In genomic region chr2:35581501-35582340, GRCm38 (mm10) we compare ENCODE assay signal across 8 mouse cellular contexts. TPM values are rescaled to one million over a fixed set of nuclear protein-coding genes. Genes with fewer than 3 reads are reported as not detected.
DNase-seq lines count a peak whose midpoint lies in the region; ATAC-seq and TF ChIP-seq lines count a peak whose summit lies in the region.

No protein-coding gene starts in this region.

- H3K9ac ChIP-seq in heart, embryonic 12.5 days, result peak overlapping the region; percentile 88
- peak overlapping the region; percentile 86 for H3K9ac ChIP-seq in kidney, embryonic 16.5 days (replicated peaks; ENCODE audit: low read length)
- H3K9ac ChIP-seq in stomach, embryonic 14.5 days (replicated peaks; ENCODE audit: low read depth, low read length), result peak overlapping the region; percentile 67

- no peaks in the 10 kb centered on the region for H3K36me3 ChIP-seq in thymus, adult 2 months (ENCODE audit: control insufficient read depth, insufficient read depth, low read length)
- no peaks in the 10 kb centered on the region for H3K36me3 ChIP-seq in heart, embryonic 12.5 days
- no peaks in the 10 kb centered on the region for H3K36me3 ChIP-seq in kidney, embryonic 16.5 days (ENCODE audit: insufficient read depth, low read length)
- H3K36me3 ChIP-seq in stomach, embryonic 14.5 days (ENCODE audit: control insufficient read depth, insufficient read depth, low read length), result no peaks in the 10 kb centered on the region

- H3K4me1 ChIP-seq in thymus, adult 2 months (replicated peaks; ENCODE audit: control insufficient read depth, insufficient read depth, low read length), result 0 out of 2 replicates have a peak, but pooled peaks cover 3% of the 10 kb centered on the region
- H3K4me1 ChIP-seq in heart, embryonic 12.5 days (replicated peaks), result peaks cover 70% of the 10 kb centered on the region
- H3K4me1 ChIP-seq in kidney, embryonic 16.5 days (ENCODE audit: insufficient read depth, low read length), result peaks cover 19% of the 10 kb centered on the region
- H3K4me1 ChIP-seq in stomach, embryonic 14.5 days (ENCODE audit: control insufficient read depth, insufficient read depth, low read length), result peaks cover 12% of the 10 kb centered on the region; the same call in 1 of the 2 replicates

- no peaks in the 10 kb centered on the region for H3K9me3 ChIP-seq in heart, embryonic 12.5 days (replicated peaks)
- H3K9me3 ChIP-seq in kidney, embryonic 16.5 days (ENCODE audit: low read length), result no peaks in the 10 kb centered on the region
- H3K9me3 ChIP-seq in stomach, embryonic 14.5 days (ENCODE audit: control insufficient read depth, low read depth, low read length), result no peaks in the 10 kb centered on the region

- peaks cover 21% of the 10 kb centered on the region for H3K27me3 ChIP-seq in thymus, adult 2 months (ENCODE audit: control insufficient read depth, insufficient read depth, low read length)
- H3K27me3 ChIP-seq in heart, embryonic 12.5 days (replicated peaks), result peaks cover 22% of the 10 kb centered on the region
- peaks cover 8% of the 10 kb centered on the region for H3K27me3 ChIP-seq in kidney, embryonic 16.5 days (ENCODE audit: insufficient read depth, low read length)
- H3K27me3 ChIP-seq in stomach, embryonic 14.5 days (ENCODE audit: control insufficient read depth, insufficient read depth, low read length), result no peaks in the 10 kb centered on the region

- DNase-seq in thymus, adult 2 months, result peak; percentile 3
- no peak for DNase-seq in thymus, adult 18-20 months
- peak; percentile 76 for DNase-seq in embryo, embryonic 11 days
- DNase-seq in lung, postnatal 25 days (ENCODE audit: low spot score), result peak; percentile 78
- DNase-seq in spleen, postnatal 36 days (ENCODE audit: low spot score in 2 of 2), result no peak

- peak overlapping the region; percentile 7; the same call in 1 of the 2 replicates for H3K4me3 ChIP-seq in thymus, adult 2 months (ENCODE audit: control insufficient read depth, insufficient read depth, low read length)
- peak overlapping the region; percentile 57 for H3K4me3 ChIP-seq in heart, embryonic 12.5 days
- H3K4me3 ChIP-seq in kidney, embryonic 16.5 days (ENCODE audit: low read length), result peak overlapping the region; percentile 59
- peak overlapping the region; percentile 39 for H3K4me3 ChIP-seq in stomach, embryonic 14.5 days (ENCODE audit: low read depth, low read length)

- H3K4me2 ChIP-seq in heart, embryonic 12.5 days, result peak overlapping the region; percentile 92
- peak overlapping the region; percentile 97 for H3K4me2 ChIP-seq in kidney, embryonic 16.5 days (replicated peaks; ENCODE audit: low read depth, low read length)
- H3K4me2 ChIP-seq in stomach, embryonic 14.5 days (replicated peaks; ENCODE audit: low read depth, low read length), result peak overlapping the region; percentile 89

- ATAC-seq in heart, embryonic 12.5 days (ENCODE audit: insufficient number of reproducible peaks, low FRiP score), result peak; percentile 59; the same call in 1 of the 2 replicates
- ATAC-seq in kidney, embryonic 16.5 days (ENCODE audit: low FRiP score, low TSS enrichment), result peak; percentile 76
- peak; percentile 68 for ATAC-seq in stomach, embryonic 14.5 days (ENCODE audit: insufficient number of reproducible peaks, insufficient read depth, low FRiP score, low read depth)

- WGBS in thymus, adult 2 months, result 7% methylated on average over 76 of the region's 76 CpGs
- 1% methylated on average over 72 of the region's 76 CpGs for WGBS in heart, embryonic 12.5 days
- WGBS in kidney, embryonic 16.5 days, result under 1% methylated on average over 75 of the region's 76 CpGs
- WGBS in stomach, embryonic 14.5 days, result under 1% methylated on average over 74 of the region's 76 CpGs

- TF ChIP-seq POLR2A in thymus, adult 2 months (IDR thresholded peaks at IDR 0.05; ENCODE audit: control insufficient read depth, extremely low read depth, insufficient read depth, low read length, poor library complexity), result no peak

- H3K27ac ChIP-seq in thymus, adult 2 months (ENCODE audit: control insufficient read depth, insufficient read depth, low read length), result no peak overlapping the region
- H3K27ac ChIP-seq in heart, embryonic 12.5 days (ENCODE audit: poor library complexity, severe bottlenecking), result peak overlapping the region; percentile 99
- H3K27ac ChIP-seq in kidney, embryonic 16.5 days (ENCODE audit: low read length), result peak overlapping the region; percentile 84
- H3K27ac ChIP-seq in stomach, embryonic 14.5 days (ENCODE audit: low read length), result peak overlapping the region; percentile 95

- no peak for TF ChIP-seq CTCF in thymus, adult 2 months (IDR thresholded peaks at IDR 0.05; ENCODE audit: borderline replicate concordance, control insufficient read depth, extremely low read depth, insufficient read depth, low read length, poor library complexity)

RNA-seq across cellular contexts. Expression of gene Dab2ip, which starts 23.7 kb away (rescaled TPM):
- polyA plus RNA-seq in thymus, adult 2 months (2012; rRNA removed), result 36.2 and 38.8 TPM in 2 replicates
- 55.6 and 62.5 TPM in 2 replicates for polyA plus RNA-seq in heart, embryonic 12.5 days (2016; fragmentation: Nextera tagmentation; extraction: Ambion mirVana)
- polyA plus RNA-seq in kidney, embryonic 16.5 days (2015; fragmentation: Nextera tagmentation; extraction: Ambion mirVana), result 26.3 and 28.5 TPM in 2 replicates
- 44.8 and 49.7 TPM in 2 replicates for polyA plus RNA-seq in stomach, embryonic 14.5 days (2014; fragmentation: Nextera tagmentation; extraction: Ambion mirVana)

Comparison
In these comparisons a context has a peak if more than half of its experiments do, and no peak if none do; other contexts are left out.
1. DNase-seq: peak in thymus, adult 2 months (single experiment), embryo, embryonic 11 days (single experiment) and lung, postnatal 25 days (single experiment); none in thymus, adult 18-20 months (0 of 2) and spleen, postnatal 36 days (0 of 2).
2. H3K4me3 ChIP-seq: peak in every context shown above with its lines; median percentile 59 in kidney, embryonic 16.5 days; 57 in heart, embryonic 12.5 days; 39 in stomach, embryonic 14.5 days; 7 in thymus, adult 2 months.
3. Peak in every context shown above with its lines, with median percentiles within 50 percentile points of each other: ATAC-seq, H3K4me2 ChIP-seq and H3K9ac ChIP-seq.